Mouse (Mus musculus) embryonic fibroblast, embryonic 13.5 days (primary cell): ENCODE data around the gene Zfp3. TPM values are rescaled to one million over a fixed set of nuclear protein-coding genes. Genes with fewer than 3 reads are reported as not detected.

Source experiments
- H3K27ac ChIP-seq: 2 replicates; pipeline ENCODE4 v1.5.1; 2012; ENCODE audit warnings: low read length, control low read depth, inconsistent platforms; ENCODE audit not compliant: insufficient read depth
- H3K4me1 ChIP-seq: 2 replicates; pipeline ENCODE4 v1.6.1; 2011; ENCODE audit warnings: low read length; ENCODE audit not compliant: control insufficient read depth, insufficient read depth
- H3K4me3 ChIP-seq: 2 replicates; pipeline ENCODE4 v1.5.1; 2011; ENCODE audit warnings: mild to moderate bottlenecking, control low read depth, low read length; ENCODE audit not compliant: insufficient read depth
- CTCF ChIP-seq: IDR thresholded peaks from 2 replicates; pipeline ENCODE4 v1.5.1; 2011; ENCODE audit warnings: mild to moderate bottlenecking, control low read depth, low read length, moderate library complexity, borderline replicate concordance; ENCODE audit not compliant: insufficient read depth
- POLR2A ChIP-seq: IDR thresholded peaks from 2 replicates; pipeline ENCODE4 v1.6.1; 2011; ENCODE audit warnings: low read depth, mild to moderate bottlenecking, control low read depth, low read length, moderate library complexity
- polyA plus RNA-seq: library from polyadenylated mRNA; stranded (reverse); fragments of >200 nt; gene quantifications from 2 replicates; pipeline ENCODE4 v1.2.4, GENCODE M21; 2011; ENCODE audit warnings: low read depth; ENCODE audit not compliant: missing spikeins, insufficient read length

The Zfp3 gene
- 1.5 and 2.5 TPM in 2 replicates for polyA plus RNA-seq

- peak within 1 kb of the TSS; percentile 45 for H3K4me3 ChIP-seq
- H3K27ac ChIP-seq = peak within 1 kb of the TSS; percentile 1; the same call in 1 of the 2 replicates
- H3K4me1 ChIP-seq = peaks cover 7% of the 10 kb centered on the region
- TF ChIP-seq POLR2A (peak; percentile 17; the same call in 1 of the 2 replicates), CTCF (no peak)
Measured at GRCm38 (mm10) chr11:70763936-70764808, at the start of gene Zfp3. Gene Zfp3, plus strand, starts transcription at chr11:70764209.

GRCm38 (mm10) chr11:70715832-70716231 lies 48.2 kb upstream of the Zfp3 start:
- TF ChIP-seq POLR2A (no peak), CTCF (no peak)

GRCm38 (mm10) chr11:70718481-70718880 lies 45.5 kb upstream of the Zfp3 start:
- no peak overlapping the region for H3K27ac ChIP-seq
- H3K4me1 ChIP-seq = no peaks in the 10 kb centered on the region; the same call in 1 of the 2 replicates
- TF ChIP-seq CTCF (no peak), POLR2A (no peak)
- no peak overlapping the region for H3K4me3 ChIP-seq

More at GRCm38 (mm10) chr11:70715832-70716231, 48.2 kb upstream of the Zfp3 start:
- H3K4me3 ChIP-seq = no peak overlapping the region
- no peak overlapping the region for H3K27ac ChIP-seq
- no peaks in the 10 kb centered on the region; the same call in 1 of the 2 replicates for H3K4me1 ChIP-seq

- no peak for TF ChIP-seq CTCF
- TF ChIP-seq POLR2A = no peak
- H3K4me3 ChIP-seq = no peak overlapping the region
- H3K4me1 ChIP-seq = no peaks in the 10 kb centered on the region
- no peak overlapping the region for H3K27ac ChIP-seq
Measured at GRCm38 (mm10) chr11:70720567-70720966, 43.4 kb upstream of the Zfp3 start.

- no peak overlapping the region for H3K27ac ChIP-seq
- TF ChIP-seq POLR2A = no peak
- no peak for TF ChIP-seq CTCF
- no peaks in the 10 kb centered on the region for H3K4me1 ChIP-seq
Measured at GRCm38 (mm10) chr11:70721072-70721471, 42.9 kb upstream of the Zfp3 start.

GRCm38 (mm10) chr11:70724706-70725105 lies 39.3 kb upstream of the Zfp3 start:
- Histone ChIP-seq H3K4me1 (no peaks in the 10 kb centered on the region), H3K4me3 (no peak overlapping the region), H3K27ac (no peak overlapping the region)
- TF ChIP-seq CTCF (no peak), POLR2A (no peak)

More at GRCm38 (mm10) chr11:70721072-70721471, 42.9 kb upstream of the Zfp3 start:
- H3K4me3 ChIP-seq = no peak overlapping the region

GRCm38 (mm10) chr11:70726585-70726984 lies 37.4 kb upstream of the Zfp3 start:
- Histone ChIP-seq H3K27ac (no peak overlapping the region), H3K4me3 (no peak overlapping the region), H3K4me1 (no peaks in the 10 kb centered on the region)
- TF ChIP-seq CTCF (no peak), POLR2A (no peak)

GRCm38 (mm10) chr11:70727385-70727784 lies 36.6 kb upstream of the Zfp3 start:
- no peak for TF ChIP-seq CTCF
- no peak for TF ChIP-seq POLR2A
- Histone ChIP-seq H3K4me3 (no peak overlapping the region), H3K4me1 (no peaks in the 10 kb centered on the region), H3K27ac (no peak overlapping the region)

- Histone ChIP-seq H3K4me3 (no peak overlapping the region), H3K4me1 (no peaks in the 10 kb centered on the region), H3K27ac (no peak overlapping the region)
- TF ChIP-seq POLR2A (no peak), CTCF (no peak)
Measured at GRCm38 (mm10) chr11:70730427-70731038, 33.5 kb upstream of the Zfp3 start.

- H3K4me3 ChIP-seq = no peak overlapping the region
- no peak overlapping the region for H3K27ac ChIP-seq
- no peak for TF ChIP-seq POLR2A
Measured at GRCm38 (mm10) chr11:70731178-70731577, 32.8 kb upstream of the Zfp3 start.

More at GRCm38 (mm10) chr11:70731178-70731577, 32.8 kb upstream of the Zfp3 start:
- H3K4me1 ChIP-seq = no peaks in the 10 kb centered on the region
